Mouse (Mus musculus): ENCODE results near the gene Doc2g.
"Not testable (repeated sequence)": the region's sequence is repeated elsewhere in the genome, so short reads cannot be mapped to it uniquely, and the experiment has no call there.

Doc2g gene

GRCm38 (mm10) chr19:4017921-4018587, 14.9 kb downstream of the Doc2g start:
- no peak for DNase-seq (ENCODE audit: extremely low spot score)

DNA sequence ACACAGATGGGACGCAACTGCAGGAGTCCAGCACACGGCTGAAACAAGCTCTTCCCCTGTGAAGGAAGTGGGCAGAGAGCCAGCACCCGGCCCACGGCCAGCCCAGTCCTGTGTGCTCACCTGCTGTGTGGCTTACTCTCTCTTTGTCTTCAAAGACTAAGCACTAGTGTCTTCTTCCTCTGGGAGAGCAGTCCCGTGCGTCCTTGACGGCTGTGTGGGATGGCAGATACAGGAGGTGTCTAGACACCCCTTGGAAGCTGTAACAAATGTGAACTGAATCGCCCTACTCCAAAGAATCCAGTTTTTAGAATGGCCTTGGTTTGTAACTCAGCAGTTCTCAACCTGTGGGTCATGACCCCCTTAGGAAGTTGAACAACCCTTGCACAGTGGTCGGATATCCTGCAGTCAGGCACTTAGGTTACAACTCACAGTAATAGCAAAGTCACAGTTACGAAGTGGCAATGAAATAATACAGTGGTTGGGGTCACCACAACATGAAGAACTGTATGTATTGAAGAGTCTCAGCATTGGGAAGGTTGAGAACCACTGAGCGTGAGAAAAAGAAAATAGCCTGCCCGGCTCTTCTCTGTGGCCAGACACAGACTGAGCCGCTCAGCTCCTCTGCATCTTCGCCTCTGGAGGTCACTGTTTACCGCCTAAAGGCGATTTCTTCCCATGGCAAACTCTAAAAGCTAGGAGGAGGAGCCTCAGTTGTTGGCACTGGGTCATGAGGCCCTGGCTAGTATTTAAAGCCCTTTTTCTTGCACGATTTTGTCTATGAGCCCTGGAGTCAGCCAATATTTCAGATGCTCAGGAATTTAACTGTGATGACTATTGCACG, 15.8 kb downstream of the Doc2g start:
- peak; percentile 77 for DNase-seq (ENCODE audit: extremely low spot score)

DNA sequence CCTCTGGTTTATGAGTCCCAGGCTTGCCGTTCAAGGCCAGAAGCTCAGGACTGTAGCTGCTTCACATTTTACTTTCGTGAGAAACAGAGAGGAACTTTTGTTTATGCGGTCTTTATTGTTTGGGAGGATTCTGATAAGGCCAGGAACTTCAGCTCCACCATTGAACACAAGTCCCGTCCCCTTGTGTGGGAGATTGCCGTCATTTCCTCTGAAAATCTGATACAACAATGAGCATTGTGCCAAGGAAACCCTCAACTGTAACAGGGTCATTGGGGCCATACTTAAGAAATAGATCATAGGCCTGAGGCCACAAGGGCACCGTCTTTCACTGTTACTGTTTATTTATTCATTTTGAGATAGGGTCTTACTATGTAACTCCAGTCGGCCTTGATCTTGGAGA, 20.1 kb downstream of the Doc2g start:
- DNase-seq (ENCODE audit: extremely low spot score), result no peak

- no peak for DNase-seq (ENCODE audit: extremely low spot score)
These were observed 24.5 kb downstream of the Doc2g start for GRCm38 (mm10) chr19:4027576-4027975.

DNA sequence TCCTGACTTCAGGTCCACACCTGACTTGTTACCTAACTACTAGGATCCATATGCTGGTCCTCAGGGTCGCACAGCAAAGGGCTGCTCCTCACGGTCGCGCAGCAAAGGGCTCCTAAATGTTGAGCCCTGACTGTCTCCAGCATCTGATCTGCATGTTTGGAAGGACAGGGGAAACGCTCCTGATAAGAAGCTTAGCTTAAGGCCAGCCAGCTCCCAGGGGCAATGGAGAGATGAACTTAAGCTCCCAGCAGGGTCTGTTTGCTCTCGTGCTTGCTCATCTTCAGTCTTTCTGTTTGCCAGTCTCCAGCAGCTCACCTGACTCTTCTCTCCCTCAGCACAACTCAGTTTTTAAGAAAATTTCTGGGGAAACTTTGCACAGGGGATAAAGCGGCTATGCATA, 29.6 kb downstream of the Doc2g start:
- DNase-seq (ENCODE audit: extremely low spot score), result no peak

DNA sequence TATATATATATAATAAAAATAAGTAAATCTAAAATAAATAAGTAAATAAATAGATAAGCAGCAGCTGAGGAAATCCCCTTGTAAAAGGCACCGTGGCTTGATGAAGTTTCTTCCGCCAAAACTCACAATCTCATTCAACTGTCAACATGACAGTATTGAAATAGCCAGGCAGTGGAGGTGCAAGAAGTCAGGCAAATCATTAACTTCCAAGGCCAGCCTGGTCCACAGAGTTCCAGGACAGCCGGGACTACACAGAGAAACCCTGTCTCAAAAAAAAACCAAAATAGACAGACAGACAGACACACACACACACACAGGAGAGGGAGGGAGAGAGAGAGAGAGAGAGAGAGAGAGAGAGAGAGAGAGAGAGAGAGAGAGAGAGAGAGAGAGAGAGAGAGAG, 30.2 kb downstream of the Doc2g start:
- DNase-seq (ENCODE audit: extremely low spot score), result no peak

DNA sequence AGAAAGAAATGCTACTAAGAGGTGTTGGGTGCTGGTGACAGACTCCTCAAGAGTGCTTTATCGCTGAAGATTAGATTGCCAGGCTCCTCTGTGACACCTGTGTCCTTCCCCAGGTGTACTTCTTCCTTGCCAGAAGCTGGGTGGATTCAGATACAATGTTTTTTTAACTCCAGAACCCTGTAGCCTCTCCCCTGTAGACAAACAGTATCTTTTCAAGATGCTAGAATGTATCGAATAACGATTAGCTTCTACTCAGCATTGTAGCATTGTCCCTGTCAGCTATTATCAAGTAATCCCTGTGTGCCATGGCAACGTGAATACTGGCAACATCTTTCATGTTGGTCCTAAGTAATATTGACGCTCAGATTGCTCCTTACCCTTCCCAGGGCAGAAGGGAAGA, 30.6 kb downstream of the Doc2g start:
- DNase-seq (ENCODE audit: extremely low spot score), result no peak

DNA sequence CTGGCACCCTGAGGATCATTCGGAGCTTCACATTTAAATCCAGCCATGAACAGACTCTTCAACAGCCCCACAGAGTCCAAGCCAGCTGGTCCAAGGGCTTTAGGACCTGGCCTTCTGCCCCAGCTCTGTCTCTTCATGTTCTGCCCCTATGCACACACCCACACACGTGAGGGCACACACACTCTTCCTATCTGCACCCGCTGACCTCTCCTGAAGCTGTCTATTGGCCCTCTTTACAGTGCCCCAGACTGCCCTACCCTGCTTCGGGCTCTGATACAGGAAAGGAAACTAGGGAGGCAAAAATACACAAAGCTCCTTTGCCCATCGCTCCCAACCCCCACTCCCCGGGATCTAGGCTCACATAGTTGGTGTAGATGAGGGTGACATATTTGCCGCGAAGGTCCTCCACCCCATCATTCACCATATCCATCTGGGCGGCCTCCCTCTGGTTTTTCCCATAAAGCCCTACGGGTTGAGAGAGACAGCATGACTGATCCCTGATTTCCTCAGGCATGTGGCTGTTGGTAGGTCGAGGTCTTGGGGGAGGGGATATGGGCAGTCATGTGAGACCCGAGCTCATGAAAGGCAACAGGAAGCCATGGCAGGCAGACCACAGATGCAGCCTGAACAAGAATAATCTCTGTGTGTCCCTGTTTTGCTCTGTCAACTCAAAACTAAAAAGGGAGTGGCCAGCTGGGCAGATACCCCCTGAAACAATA, 33.4 kb downstream of the Doc2g start:
- no peak for DNase-seq (ENCODE audit: extremely low spot score)

DNA sequence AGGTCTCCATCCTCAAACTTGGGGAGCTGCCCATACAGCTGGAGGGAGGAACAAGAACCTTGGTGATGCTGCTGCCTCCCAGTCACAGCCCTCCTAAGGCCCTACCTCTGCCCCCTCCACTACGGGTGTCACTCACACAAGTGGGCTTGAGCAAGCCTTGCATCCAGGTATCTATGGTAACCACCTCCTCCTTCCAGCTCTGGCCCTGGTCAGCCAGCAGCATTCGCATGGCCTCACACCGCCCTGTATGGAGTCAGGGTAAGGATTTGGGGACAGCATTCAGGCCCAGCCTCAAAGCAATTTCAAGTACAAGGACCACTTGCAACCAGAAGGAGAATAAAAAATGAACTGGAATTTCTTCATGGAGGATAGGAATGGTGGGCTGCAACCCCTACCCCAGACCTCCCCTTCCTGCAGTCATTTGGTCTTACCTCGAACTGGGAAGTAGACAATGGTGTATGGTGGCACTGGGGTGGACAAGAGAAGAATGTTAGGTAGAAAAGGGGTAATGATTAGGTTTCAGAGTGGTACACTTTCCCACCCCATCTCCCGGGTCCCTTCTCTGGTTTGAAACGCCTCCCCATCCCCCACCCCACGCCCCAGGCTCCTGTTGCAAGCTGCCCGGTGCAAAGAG, 34.2 kb downstream of the Doc2g start:
- DNase-seq (ENCODE audit: extremely low spot score), result not testable (repeated sequence)

GRCm38 (mm10) chr19:4037788-4038232, 34.7 kb downstream of the Doc2g start, which contains the start of gene Gstp1:
Gene Gstp1, minus strand, starts transcription at chr19:4037985.
- peak; percentile 84 for DNase-seq (ENCODE audit: extremely low spot score)

GRCm38 (mm10) chr19:4040941-4041340, 37.8 kb downstream of the Doc2g start:
- DNase-seq (ENCODE audit: extremely low spot score), result not testable (repeated sequence)

DNA sequence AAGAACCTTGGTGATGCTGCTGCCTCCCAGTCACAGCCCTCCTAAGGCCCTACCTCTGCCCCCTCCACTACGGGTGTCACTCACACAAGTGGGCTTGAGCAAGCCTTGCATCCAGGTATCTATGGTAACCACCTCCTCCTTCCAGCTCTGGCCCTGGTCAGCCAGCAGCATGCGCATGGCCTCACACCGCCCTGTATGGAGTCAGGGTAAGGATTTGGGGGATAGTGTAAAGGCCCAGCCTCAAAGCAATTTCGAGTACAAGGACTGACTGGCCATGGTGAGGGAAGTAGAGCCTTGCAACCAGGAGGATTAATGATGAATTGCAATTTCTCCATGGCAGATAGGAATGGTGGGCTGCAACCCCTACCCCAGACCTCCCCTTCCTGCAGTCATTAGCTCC, 38.4 kb downstream of the Doc2g start:
- not testable (repeated sequence) for DNase-seq (ENCODE audit: extremely low spot score)

GRCm38 (mm10) chr19:4042124-4042523, 39.0 kb downstream of the Doc2g start:
- no peak for DNase-seq (ENCODE audit: extremely low spot score)

- not testable (repeated sequence) for DNase-seq (ENCODE audit: extremely low spot score)
These were observed 41.0 kb downstream of the Doc2g start for GRCm38 (mm10) chr19:4044109-4044508.

DNA sequence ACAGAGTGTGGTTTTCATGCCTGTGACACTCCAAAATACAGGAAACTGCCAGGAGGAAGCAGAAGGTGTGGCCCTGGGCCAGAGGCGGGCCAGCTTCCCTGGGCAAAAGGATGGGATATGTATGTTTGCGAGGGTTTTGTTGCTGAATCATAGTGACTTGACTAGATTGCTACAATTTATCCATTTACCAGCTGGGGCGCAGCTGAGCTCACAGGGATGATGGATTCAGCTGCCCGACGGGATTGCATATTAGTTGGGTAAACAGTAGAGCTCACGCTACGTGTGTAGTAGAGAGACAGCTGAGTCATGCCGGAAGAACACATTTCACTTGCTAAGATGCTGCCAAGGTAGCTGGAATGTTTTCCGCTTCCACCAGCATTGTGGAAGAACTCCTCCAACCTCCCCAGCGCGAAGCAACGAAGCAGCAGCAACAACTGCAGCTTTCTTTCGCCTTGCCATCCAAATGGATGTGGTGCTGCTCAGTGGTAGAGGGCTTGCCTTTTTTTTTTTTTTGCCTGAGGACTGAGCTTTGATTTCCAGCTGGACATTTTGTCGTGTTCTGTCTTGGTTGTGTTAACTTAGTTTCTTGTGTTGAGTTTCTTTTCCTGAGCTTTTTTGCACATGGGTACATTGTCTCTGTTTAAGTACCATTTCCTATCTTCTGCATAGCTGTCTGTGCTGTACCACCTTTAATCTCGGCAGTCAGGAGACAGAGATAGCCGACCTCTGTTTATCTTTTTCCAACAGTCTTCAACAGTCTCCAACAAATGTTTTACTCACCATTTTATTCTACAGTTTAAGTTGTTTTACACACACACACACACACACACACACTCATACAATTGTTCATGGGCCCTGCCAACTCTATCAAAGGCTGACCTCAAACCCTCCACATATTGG, 43.1 kb downstream of the Doc2g start, which contains the start of gene Gstp2:
Gstp2 (minus strand) TSS at position 58 of the 900 bp plus-strand sequence.
- DNase-seq (ENCODE audit: extremely low spot score), result no peak

- DNase-seq (ENCODE audit: extremely low spot score), result no peak
These were observed 43.7 kb downstream of the Doc2g start for GRCm38 (mm10) chr19:4046866-4047254.

- DNase-seq (ENCODE audit: extremely low spot score), result peak; percentile 68
These were observed 44.7 kb downstream of the Doc2g start for GRCm38 (mm10) chr19:4047859-4048258.

- not testable (repeated sequence) for DNase-seq (ENCODE audit: extremely low spot score)
These were observed 46.0 kb downstream of the Doc2g start for GRCm38 (mm10) chr19:4049069-4049468.

- DNase-seq (ENCODE audit: extremely low spot score), result no peak
These were observed 47.9 kb downstream of the Doc2g start for GRCm38 (mm10) chr19:4051016-4051415.

DNA sequence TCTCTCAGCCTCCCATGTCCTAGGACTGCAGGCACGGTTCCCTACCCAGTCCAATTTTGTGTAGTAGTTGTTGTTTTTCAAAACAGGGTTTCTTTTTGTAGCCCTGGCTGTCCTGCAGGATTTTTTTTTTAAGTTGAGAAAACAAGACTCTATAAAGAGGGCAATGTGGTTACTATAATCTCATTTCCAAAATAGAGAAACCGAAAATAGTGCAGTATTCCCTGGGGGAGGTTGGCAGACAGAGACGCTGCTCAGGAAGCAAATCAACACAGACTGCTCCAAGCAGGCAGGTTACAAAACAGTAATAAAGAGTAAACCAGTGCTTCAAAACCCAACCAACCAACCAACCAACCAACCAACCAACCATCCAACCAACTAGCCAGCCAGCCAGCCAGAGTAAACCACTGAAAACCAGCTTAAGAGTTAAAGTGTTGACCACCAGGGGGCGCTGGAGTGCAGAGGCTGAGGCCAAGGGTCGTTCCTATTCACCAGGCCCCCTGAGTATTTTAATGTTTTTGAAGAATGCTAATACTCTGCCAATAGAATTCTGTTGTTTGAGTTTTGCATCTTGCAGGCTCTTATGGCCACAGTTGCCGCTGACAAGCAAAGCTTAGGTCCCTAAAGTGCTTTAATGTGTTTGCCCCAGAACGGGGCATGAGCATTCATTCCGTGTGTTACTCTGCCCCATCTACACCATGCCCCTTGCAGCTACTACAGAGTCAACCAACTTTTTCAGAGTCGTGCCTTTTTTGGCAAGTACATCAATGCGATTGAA, 48.8 kb downstream of the Doc2g start:
- peak; percentile 54 for DNase-seq (ENCODE audit: extremely low spot score)

Measured in embryo, embryonic 9.5 days (tissue).